Comparison of ENCODE assay signal across 26 mouse cellular contexts in the genomic region with DNA sequence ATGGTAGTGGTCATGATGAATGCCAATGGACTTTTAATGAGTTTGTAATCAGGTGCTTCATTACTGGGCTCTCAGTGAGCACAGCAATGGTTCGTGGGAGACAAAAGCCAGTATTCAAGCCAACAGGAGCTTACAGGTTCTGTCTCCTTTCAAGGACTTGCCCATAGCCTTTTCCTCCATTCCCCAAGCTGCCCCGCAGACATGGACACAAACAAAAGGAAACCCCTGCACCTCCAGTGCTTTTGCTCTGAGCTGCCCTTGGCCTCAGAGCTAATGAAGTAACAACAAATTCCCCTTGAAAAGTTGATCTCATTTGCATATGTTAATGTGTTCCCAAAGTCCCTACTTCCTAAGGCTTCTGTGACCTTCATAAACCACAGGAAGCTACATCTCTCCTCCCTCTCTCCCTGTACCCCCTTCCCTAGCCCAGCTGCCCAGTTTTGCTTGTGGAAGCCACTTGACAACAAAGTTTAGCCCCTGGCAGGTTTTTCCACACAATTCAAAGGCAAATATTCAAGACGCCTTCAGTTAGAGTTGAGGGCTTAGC.
DNase-seq lines count a peak whose midpoint lies in the region; ATAC-seq and TF ChIP-seq lines count a peak whose summit lies in the region.
"Had no signal": no experiment of that assay in that cellular context is flagged by ENCODE, and none has a peak within 500 bp of the region (broad histone marks: within the 10 kb centered on the region; RNA-seq: fewer than 3 reads in every experiment).

No protein-coding gene starts in this region.

- peaks cover 8% of the 10 kb centered on the region; the same call in 1 of the 2 replicates for H3K9me3 ChIP-seq in forebrain, embryonic 11.5 days (ENCODE audit: control insufficient read depth, low read length)
- H3K9me3 ChIP-seq in forebrain, embryonic 14.5 days (replicated peaks; ENCODE audit: control insufficient read depth, low read length): no peaks in the 10 kb centered on the region
- peaks cover 31% of the 10 kb centered on the region for H3K9me3 ChIP-seq in ES-Bruce4 (replicated peaks; ENCODE audit: control insufficient read depth, insufficient read depth, low read length, poor library complexity, severe bottlenecking)
- H3K9me3 ChIP-seq: forebrain, embryonic 15.5 days; hindbrain, embryonic 15.5 days; intestine, embryonic 15.5 days had no signal

- H3K4me3 ChIP-seq in forebrain, embryonic 11.5 days (ENCODE audit: low read depth, low read length): no peak overlapping the region
- no peak overlapping the region for H3K4me3 ChIP-seq in forebrain, embryonic 14.5 days (ENCODE audit: low read depth, low read length)
- H3K4me3 ChIP-seq in ES-Bruce4 (ENCODE audit: low read depth, low read length): no peak overlapping the region
- H3K4me3 ChIP-seq: embryonic facial prominence, embryonic 10.5 days; embryonic facial prominence, embryonic 13.5 days; erythroblast, embryonic 14.5 days; forebrain, embryonic 15.5 days; hindbrain, embryonic 12.5 days; hindbrain, embryonic 15.5 days; intestine, embryonic 15.5 days had no signal

- no peaks in the 10 kb centered on the region for H3K27me3 ChIP-seq in forebrain, embryonic 11.5 days (ENCODE audit: control insufficient read depth, insufficient read depth, low read length)
- H3K27me3 ChIP-seq in forebrain, embryonic 14.5 days (replicated peaks; ENCODE audit: control insufficient read depth, insufficient read depth, low read length): no peaks in the 10 kb centered on the region
- H3K27me3 ChIP-seq in ES-Bruce4 (ENCODE audit: control insufficient read depth, insufficient read depth, low read length, poor library complexity, severe bottlenecking): no peaks in the 10 kb centered on the region
- H3K27me3 ChIP-seq: CH12.LX; embryonic facial prominence, embryonic 13.5 days; forebrain, embryonic 15.5 days; hindbrain, embryonic 12.5 days; hindbrain, embryonic 15.5 days; intestine, embryonic 15.5 days had no signal

- no peak overlapping the region for H3K9ac ChIP-seq in forebrain, embryonic 11.5 days (ENCODE audit: low read length)
- no peak overlapping the region for H3K9ac ChIP-seq in forebrain, embryonic 14.5 days (ENCODE audit: low read length)
- no peak overlapping the region for H3K9ac ChIP-seq in ES-Bruce4 (ENCODE audit: low read depth, poor library complexity, severe bottlenecking)
- H3K9ac ChIP-seq: embryonic facial prominence, embryonic 13.5 days; forebrain, embryonic 15.5 days; hindbrain, embryonic 12.5 days; hindbrain, embryonic 15.5 days; intestine, embryonic 15.5 days had no signal

- no peak overlapping the region for H3K4me2 ChIP-seq in forebrain, embryonic 11.5 days (ENCODE audit: low read depth, low read length, severe bottlenecking)
- no peak overlapping the region for H3K4me2 ChIP-seq in forebrain, embryonic 14.5 days (ENCODE audit: low read length)
- H3K4me2 ChIP-seq: embryonic facial prominence, embryonic 13.5 days; forebrain, embryonic 15.5 days; heart, embryonic 11.5 days; hindbrain, embryonic 12.5 days; hindbrain, embryonic 15.5 days; intestine, embryonic 15.5 days had no signal

- H3K36me3 ChIP-seq in forebrain, embryonic 11.5 days (ENCODE audit: control insufficient read depth, insufficient read depth, low read length): no peaks in the 10 kb centered on the region; the same call in 1 of the 2 replicates
- no peaks in the 10 kb centered on the region for H3K36me3 ChIP-seq in forebrain, embryonic 14.5 days (ENCODE audit: control insufficient read depth, insufficient read depth, low read length)
- H3K36me3 ChIP-seq in ES-Bruce4 (ENCODE audit: control insufficient read depth, insufficient read depth, low read length, poor library complexity, severe bottlenecking): no peaks in the 10 kb centered on the region
- H3K36me3 ChIP-seq: embryonic facial prominence, embryonic 10.5 days; embryonic facial prominence, embryonic 13.5 days; forebrain, embryonic 15.5 days; hindbrain, embryonic 12.5 days; hindbrain, embryonic 15.5 days; intestine, embryonic 15.5 days had no signal

- no peak for TF ChIP-seq CTCF in ES-Bruce4 (IDR thresholded peaks at IDR 0.05; ENCODE audit: low read depth, low read length)

- TF ChIP-seq EP300 in ES-Bruce4 (IDR thresholded peaks at IDR 0.05; ENCODE audit: insufficient read depth, low read depth, low read length): 0 out of 2 replicates have a peak, but pooled peaks have one; percentile 53

- ATAC-seq in forebrain, embryonic 11.5 days (replicated peaks; ENCODE audit: low FRiP score): peak; percentile 42
- no peak for ATAC-seq in forebrain, embryonic 14.5 days
- ATAC-seq in megakaryocyte-erythroid progenitor cell, adult 5-6 weeks (replicated peaks; ENCODE audit: low FRiP score, low TSS enrichment, poor library complexity, severe bottlenecking): no peak
- ATAC-seq: forebrain, embryonic 15.5 days; intestine, embryonic 15.5 days had no signal

- peaks cover 2% of the 10 kb centered on the region; the same call in 1 of the 2 replicates for H3K4me1 ChIP-seq in forebrain, embryonic 11.5 days (replicated peaks; ENCODE audit: control insufficient read depth, insufficient read depth, low read length)
- no peaks in the 10 kb centered on the region for H3K4me1 ChIP-seq in forebrain, embryonic 14.5 days (ENCODE audit: control insufficient read depth, insufficient read depth, low read length)
- peaks cover 5% of the 10 kb centered on the region for H3K4me1 ChIP-seq in ES-Bruce4 (ENCODE audit: control insufficient read depth, insufficient read depth, low read length)
- H3K4me1 ChIP-seq: embryonic facial prominence, embryonic 10.5 days; embryonic facial prominence, embryonic 13.5 days; forebrain, embryonic 15.5 days; hindbrain, embryonic 12.5 days; hindbrain, embryonic 15.5 days; intestine, embryonic 15.5 days had no signal

- H3K27ac ChIP-seq in forebrain, embryonic 11.5 days (ENCODE audit: low read depth, low read length): peak overlapping the region; percentile 50; the same call in 1 of the 2 replicates
- no peak overlapping the region for H3K27ac ChIP-seq in forebrain, embryonic 14.5 days (ENCODE audit: low read depth, low read length)
- H3K27ac ChIP-seq in ES-Bruce4 (ENCODE audit: insufficient read depth, low read length): peak overlapping the region; percentile 64
- H3K27ac ChIP-seq: embryonic facial prominence, embryonic 10.5 days; embryonic facial prominence, embryonic 13.5 days; forebrain, embryonic 15.5 days; hindbrain, embryonic 12.5 days; hindbrain, embryonic 15.5 days; intestine, embryonic 15.5 days had no signal

- TF ChIP-seq POLR2A in ES-Bruce4 (IDR thresholded peaks at IDR 0.05; ENCODE audit: insufficient read depth, low read length): no peak

- WGBS in forebrain, embryonic 11.5 days: 32% methylated on average over 3 of the region's 3 CpGs
- WGBS in forebrain, embryonic 14.5 days: 20% methylated on average over 3 of the region's 3 CpGs

- DNase-seq in forebrain, embryonic 11.5 days (ENCODE audit: low spot score): peak; percentile 56
- no peak for DNase-seq in forebrain, embryonic 14.5 days (ENCODE audit: low spot score)
- DNase-seq in R1 (ENCODE audit: low read depth, low spot score): peak; percentile 72
- DNase-seq in thymus, postnatal 4 days: no peak
- DNase-seq: adrenal gland, adult 2 months; adrenal gland, postnatal 14 days; B cell, adult 2 months; cerebellum, adult 11-12 months; cerebellum, adult 8-10 months; cerebellum, postnatal 10 days; cerebellum, postnatal 36 days; embryo, embryonic 11 days; gastrocnemius, postnatal 14 days; heart, adult 11 months; kidney, adult 18-20 months had no signal

Comparison
In these comparisons a context has a peak if more than half of its experiments do, and no peak if none do; other contexts are left out.
1. DNase-seq: peak in forebrain, embryonic 11.5 days (single experiment) and R1 (single experiment); none in forebrain, embryonic 14.5 days (single experiment) and thymus, postnatal 4 days (single experiment).